Comparison of ENCODE assay signal across 19 mouse cellular contexts in the genomic region with DNA sequence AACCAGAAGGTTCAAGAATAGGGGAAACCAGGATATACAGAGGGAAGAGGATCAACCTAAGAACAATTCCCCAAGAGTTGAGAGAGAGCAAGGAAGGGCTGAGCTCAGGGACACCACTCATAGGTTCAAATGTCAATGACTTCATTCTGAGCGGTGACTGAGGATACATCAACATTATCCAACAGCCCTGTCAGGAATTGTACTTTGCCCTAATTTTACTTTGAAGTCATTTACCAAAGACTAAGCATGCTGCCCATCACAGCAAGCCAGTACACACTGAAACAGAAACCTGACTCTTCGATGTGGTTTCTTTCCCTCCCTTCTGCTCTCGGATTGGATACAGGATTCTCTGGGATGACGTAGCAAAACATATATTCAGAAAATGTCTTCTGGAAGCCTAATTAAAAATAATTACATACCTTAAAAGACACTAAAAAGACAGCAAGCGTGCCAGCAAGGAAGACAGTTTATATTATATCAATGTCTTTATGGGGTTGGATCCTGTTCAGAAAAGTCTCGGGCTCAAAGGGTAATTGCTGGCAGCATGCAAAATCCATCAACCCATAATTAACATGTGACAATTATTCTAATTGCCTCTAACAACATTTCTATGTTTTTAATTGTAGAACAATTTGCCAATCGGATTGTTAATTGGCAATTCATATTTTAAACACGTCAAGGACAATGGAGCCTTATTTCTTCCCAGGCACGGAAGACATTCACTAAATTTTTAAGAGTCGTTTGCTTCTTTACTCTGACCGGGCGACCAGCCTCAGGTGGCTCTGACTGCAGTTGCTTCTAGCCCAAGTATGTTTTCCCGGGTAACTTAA. TPM values are rescaled to one million over a fixed set of nuclear protein-coding genes. Genes with fewer than 3 reads are reported as not detected.
A peak's percentile ranks its signal among the peaks of the same experiment; 100 is the strongest.
DNase-seq lines count a peak whose midpoint lies in the region; ATAC-seq and TF ChIP-seq lines count a peak whose summit lies in the region.
"Had no signal": no experiment of that assay in that cellular context is flagged by ENCODE, and none has a peak within 500 bp of the region (broad histone marks: within the 10 kb centered on the region; RNA-seq: fewer than 3 reads in every experiment).

No protein-coding gene starts in this region.

- no peak for ATAC-seq in kidney, embryonic 15.5 days (replicated peaks; ENCODE audit: low FRiP score)
- peak; percentile 39; the same call in 1 of the 2 replicates for ATAC-seq in forebrain, embryonic 12.5 days (ENCODE audit: low FRiP score)
- no peak; the same call in 1 of the 2 replicates for ATAC-seq in limb, embryonic 11.5 days (ENCODE audit: insufficient number of reproducible peaks, low FRiP score, low TSS enrichment, low read depth)
- ATAC-seq in heart, embryonic 12.5 days (ENCODE audit: insufficient number of reproducible peaks, low FRiP score): no peak

- H3K9ac ChIP-seq in kidney, embryonic 15.5 days: no peak overlapping the region
- no peak overlapping the region for H3K9ac ChIP-seq in forebrain, embryonic 12.5 days
- no peak overlapping the region for H3K9ac ChIP-seq in limb, embryonic 11.5 days (ENCODE audit: low read length)
- no peak overlapping the region for H3K9ac ChIP-seq in heart, embryonic 12.5 days
- H3K9ac ChIP-seq in heart, adult 2 months (ENCODE audit: low read depth, low read length): no peak overlapping the region
- H3K9ac ChIP-seq: hindbrain, embryonic 13.5 days; liver, embryonic 15.5 days; neural tube, embryonic 12.5 days had no signal

- peak overlapping the region; percentile 17; the same call in 1 of the 2 replicates for H3K4me2 ChIP-seq in kidney, embryonic 15.5 days
- peak overlapping the region; percentile 3; the same call in 1 of the 2 replicates for H3K4me2 ChIP-seq in forebrain, embryonic 12.5 days
- peak overlapping the region; percentile 0; the same call in 1 of the 2 replicates for H3K4me2 ChIP-seq in limb, embryonic 11.5 days (ENCODE audit: low read depth, severe bottlenecking)
- no peak overlapping the region for H3K4me2 ChIP-seq in heart, embryonic 12.5 days
- H3K4me2 ChIP-seq: hindbrain, embryonic 13.5 days; liver, embryonic 15.5 days; neural tube, embryonic 12.5 days had no signal

- intact Hi-C loops in heart, adult 2 months (cut with DNase I): no loop called here

- no peak for DNase-seq in kidney, postnatal 36 days
- DNase-seq in Muller cell, postnatal 12 days (ENCODE audit: inconsistent ontology term): peak; percentile 72
- DNase-seq in limb, embryonic 11.5 days (ENCODE audit: low spot score): no peak
- no peak for DNase-seq in cerebellum, postnatal 14 days
- no peak for DNase-seq in heart, adult 2 months
- DNase-seq: adrenal gland, postnatal 25 days; cerebellum, adult 2 months; gastrocnemius, postnatal 10 days; heart, postnatal 10 days; kidney, postnatal 25 days; layer of hippocampus, adult 9-11 months; lung, postnatal 14 days; right cerebral cortex, postnatal 4 days had no signal

- no peaks in the 10 kb centered on the region for H3K36me3 ChIP-seq in kidney, embryonic 15.5 days
- no peaks in the 10 kb centered on the region for H3K36me3 ChIP-seq in forebrain, embryonic 12.5 days (replicated peaks)
- no peaks in the 10 kb centered on the region for H3K36me3 ChIP-seq in limb, embryonic 11.5 days (ENCODE audit: control insufficient read depth, insufficient read depth, low read length)
- no peaks in the 10 kb centered on the region for H3K36me3 ChIP-seq in heart, embryonic 12.5 days
- H3K36me3 ChIP-seq in heart, adult 2 months (ENCODE audit: control insufficient read depth, insufficient read depth, low read length): no peaks in the 10 kb centered on the region
- H3K36me3 ChIP-seq: hindbrain, embryonic 13.5 days; liver, embryonic 15.5 days; neural tube, embryonic 12.5 days had no signal

- H3K9me3 ChIP-seq in kidney, embryonic 15.5 days (replicated peaks): no peaks in the 10 kb centered on the region
- H3K9me3 ChIP-seq in forebrain, embryonic 12.5 days: no peaks in the 10 kb centered on the region
- no peaks in the 10 kb centered on the region for H3K9me3 ChIP-seq in limb, embryonic 11.5 days (ENCODE audit: control insufficient read depth, low read length)
- no peaks in the 10 kb centered on the region for H3K9me3 ChIP-seq in heart, embryonic 12.5 days (replicated peaks)
- H3K9me3 ChIP-seq: hindbrain, embryonic 13.5 days; liver, embryonic 15.5 days; neural tube, embryonic 12.5 days had no signal

- 17% methylated on average over 13 of the region's 13 CpGs for whole genome bisulfite sequencing in kidney, embryonic 15.5 days
- 30% methylated on average over 13 of the region's 13 CpGs for whole genome bisulfite sequencing in forebrain, embryonic 12.5 days
- WGBS in limb, embryonic 11.5 days: 20% methylated on average over 13 of the region's 13 CpGs
- WGBS in heart, embryonic 12.5 days: 75% methylated on average over 13 of the region's 13 CpGs
- WGBS in heart, adult 2 months: 87% methylated on average over 13 of the region's 13 CpGs

- H3K27ac ChIP-seq in kidney, embryonic 15.5 days: no peak overlapping the region
- peak overlapping the region; percentile 37; the same call in 1 of the 2 replicates for H3K27ac ChIP-seq in forebrain, embryonic 12.5 days
- H3K27ac ChIP-seq in limb, embryonic 11.5 days (replicated peaks; ENCODE audit: low read depth, low read length): no peak overlapping the region; the same call in 1 of the 2 replicates
- H3K27ac ChIP-seq in heart, embryonic 12.5 days (ENCODE audit: poor library complexity, severe bottlenecking): no peak overlapping the region
- H3K27ac ChIP-seq in heart, adult 2 months: no peak overlapping the region
- H3K27ac ChIP-seq: hindbrain, embryonic 13.5 days; liver, embryonic 15.5 days; neural tube, embryonic 12.5 days had no signal

- peaks cover 26% of the 10 kb centered on the region for H3K4me1 ChIP-seq in kidney, embryonic 15.5 days
- peaks cover 8% of the 10 kb centered on the region for H3K4me1 ChIP-seq in forebrain, embryonic 12.5 days
- H3K4me1 ChIP-seq in limb, embryonic 11.5 days (ENCODE audit: control insufficient read depth, insufficient read depth, low read length): peaks cover 6% of the 10 kb centered on the region
- 0 out of 2 replicates have a peak, but pooled peaks cover 5% of the 10 kb centered on the region for H3K4me1 ChIP-seq in heart, embryonic 12.5 days (replicated peaks)
- peaks cover 2% of the 10 kb centered on the region; the same call in 1 of the 2 replicates for H3K4me1 ChIP-seq in heart, adult 2 months (ENCODE audit: control insufficient read depth, insufficient read depth, low read length)
- H3K4me1 ChIP-seq: hindbrain, embryonic 13.5 days; liver, embryonic 15.5 days; neural tube, embryonic 12.5 days had no signal

- no peaks in the 10 kb centered on the region for H3K79me2 ChIP-seq in heart, adult 2 months (replicated peaks; ENCODE audit: control insufficient read depth, insufficient read depth, low read length)

- TF ChIP-seq POLR2A in heart, adult 2 months (IDR thresholded peaks at IDR 0.05; ENCODE audit: insufficient read depth, low read depth, low read length): no peak

- H3K4me3 ChIP-seq in kidney, embryonic 15.5 days (replicated peaks): no peak overlapping the region
- H3K4me3 ChIP-seq in forebrain, embryonic 12.5 days (replicated peaks): no peak overlapping the region
- H3K4me3 ChIP-seq in limb, embryonic 11.5 days (ENCODE audit: low read depth, low read length): no peak overlapping the region
- no peak overlapping the region for H3K4me3 ChIP-seq in heart, embryonic 12.5 days
- H3K4me3 ChIP-seq in heart, adult 2 months: no peak overlapping the region
- H3K4me3 ChIP-seq: hindbrain, embryonic 13.5 days; liver, embryonic 15.5 days; neural tube, embryonic 12.5 days had no signal

- TF ChIP-seq CTCF in heart, adult 2 months (IDR thresholded peaks at IDR 0.05): no peak

- TF ChIP-seq EP300 in heart, adult 2 months (IDR thresholded peaks at IDR 0.05; ENCODE audit: insufficient read depth, low read depth, low read length): no peak

- no peaks in the 10 kb centered on the region for H3K27me3 ChIP-seq in kidney, embryonic 15.5 days
- H3K27me3 ChIP-seq in forebrain, embryonic 12.5 days: no peaks in the 10 kb centered on the region
- H3K27me3 ChIP-seq in limb, embryonic 11.5 days (ENCODE audit: control insufficient read depth, insufficient read depth, low read length): no peaks in the 10 kb centered on the region
- H3K27me3 ChIP-seq in heart, embryonic 12.5 days (replicated peaks): no peaks in the 10 kb centered on the region
- no peaks in the 10 kb centered on the region for H3K27me3 ChIP-seq in heart, adult 2 months (ENCODE audit: control insufficient read depth, insufficient read depth, low read length)
- H3K27me3 ChIP-seq: hindbrain, embryonic 13.5 days; liver, embryonic 15.5 days; neural tube, embryonic 12.5 days had no signal

RNA-seq across cellular contexts. Expression of gene Lrig1, which starts 15.1 kb away (rescaled TPM):
- polyA plus RNA-seq in kidney, embryonic 15.5 days (2015; fragmentation: Nextera tagmentation; extraction: Ambion mirVana): 7.3 and 8.1 TPM in 2 replicates
- polyA plus RNA-seq in forebrain, embryonic 12.5 days (2016; fragmentation: Nextera tagmentation; extraction: Ambion mirVana): 16.6 and 17.7 TPM in 2 replicates
- polyA plus RNA-seq in limb, embryonic 11.5 days (2014; fragmentation: Nextera tagmentation; extraction: Ambion mirVana): 21.8 and 23.5 TPM in 2 replicates
- polyA plus RNA-seq in heart, embryonic 12.5 days (2016; fragmentation: Nextera tagmentation; extraction: Ambion mirVana): 14.6 and 16.5 TPM in 2 replicates
- total RNA-seq in heart, adult 2 months (2021): 10 to 100 TPM; 30.4 to 32.7 TPM
- 23.3 and 35.5 TPM in 2 replicates for polyA plus RNA-seq in heart, adult 2 months (2012; rRNA removed)
